Mouse (Mus musculus): ENCODE measurements at regions not wholly inside any gene's neighbourhood (a gene's known extent, or its start where the extent isn't known, plus 50 kb on each side); places are given as distances from the start of the nearest gene placed in this dataset.

- TF ChIP-seq CTCF (conservative IDR thresholded peaks at IDR 0.05; ENCODE audit: low read length) (no peak), POU5F1 (IDR thresholded peaks at IDR 0.05; ENCODE audit: borderline replicate concordance, low read length) (no peak), NANOG (IDR thresholded peaks at IDR 0.05; ENCODE audit: borderline replicate concordance, low read length) (no peak)
Observed at GRCm38 (mm10) chr16:49409235-49409634, 289.8 kb upstream of the Ift57 start.

Measured in E14TG2a.4 (cell line).